ENCODE assay signal across 8 mouse cellular contexts in genomic region chr4:140957725-140958124, GRCm38 (mm10). TPM values are rescaled to one million over a fixed set of nuclear protein-coding genes. Genes with fewer than 3 reads are reported as not detected.
DNase-seq lines count a peak whose midpoint lies in the region; ATAC-seq and TF ChIP-seq lines count a peak whose summit lies in the region.

No protein-coding gene starts in this region.

- ATAC-seq in G1E (ENCODE audit: extremely low read depth, insufficient number of reproducible peaks, low FRiP score, poor library complexity, severe bottlenecking) = no peak
- peak; percentile 53 for ATAC-seq in forebrain, postnatal 0 days
- peak; percentile 18; the same call in 1 of the 2 replicates for ATAC-seq in lung, postnatal 0 days

- H3K36me3 ChIP-seq in G1E (replicated peaks) = peaks cover 3% of the 10 kb centered on the region
- H3K36me3 ChIP-seq in forebrain, postnatal 0 days (ENCODE audit: insufficient read depth) = no peaks in the 10 kb centered on the region
- no peaks in the 10 kb centered on the region for H3K36me3 ChIP-seq in lung, postnatal 0 days (ENCODE audit: insufficient read depth, low read length)

- peaks cover 24% of the 10 kb centered on the region for H3K27me3 ChIP-seq in G1E (ENCODE audit: insufficient read depth, low read length)
- H3K27me3 ChIP-seq in forebrain, postnatal 0 days (ENCODE audit: insufficient read depth, low read length) = no peaks in the 10 kb centered on the region
- H3K27me3 ChIP-seq in lung, postnatal 0 days (replicated peaks; ENCODE audit: insufficient read depth, low read length) = no peaks in the 10 kb centered on the region

- under 1% methylated on average over 13 of the region's 13 CpGs for WGBS in forebrain, postnatal 0 days
- under 1% methylated on average over 13 of the region's 13 CpGs for WGBS in lung, postnatal 0 days

- peak overlapping the region; percentile 55 for H3K9ac ChIP-seq in forebrain, postnatal 0 days
- H3K9ac ChIP-seq in lung, postnatal 0 days (replicated peaks; ENCODE audit: low read depth) = no peak overlapping the region; the same call in 1 of the 2 replicates

- H3K4me2 ChIP-seq in forebrain, postnatal 0 days (ENCODE audit: low read depth) = peak overlapping the region; percentile 76
- H3K4me2 ChIP-seq in lung, postnatal 0 days (replicated peaks; ENCODE audit: low read depth, low read length) = peak overlapping the region; percentile 63

- H3K4me1 ChIP-seq in G1E (ENCODE audit: insufficient read depth, low read depth, low read length) = peaks cover 17% of the 10 kb centered on the region
- H3K4me1 ChIP-seq in forebrain, postnatal 0 days (ENCODE audit: insufficient read depth) = peaks cover 12% of the 10 kb centered on the region
- peaks cover 11% of the 10 kb centered on the region; the same call in 1 of the 2 replicates for H3K4me1 ChIP-seq in lung, postnatal 0 days (ENCODE audit: insufficient read depth, low read depth, low read length)

- peak overlapping the region; percentile 71 for H3K27ac ChIP-seq in forebrain, postnatal 0 days (ENCODE audit: low read depth, low read length)
- no peak overlapping the region for H3K27ac ChIP-seq in lung, postnatal 0 days (ENCODE audit: low read length)

- no peak overlapping the region for H3K4me3 ChIP-seq in G1E (ENCODE audit: low read depth, low read length)
- H3K4me3 ChIP-seq in forebrain, postnatal 0 days (ENCODE audit: low read depth, low read length) = peak overlapping the region; percentile 41
- peak overlapping the region; percentile 31 for H3K4me3 ChIP-seq in lung, postnatal 0 days (ENCODE audit: low read depth, low read length)

- peak; percentile 98 for TF ChIP-seq CTCF in G1E (IDR thresholded peaks at IDR 0.05; ENCODE audit: low read depth, low read length)
- TF ChIP-seq CTCF in forebrain, postnatal 0 days (IDR thresholded peaks at IDR 0.05; ENCODE audit: low read depth) = peak; percentile 97
- TF ChIP-seq CTCF in lung, postnatal 0 days (IDR thresholded peaks at IDR 0.05) = peak; percentile 96

- peak; percentile 39 for DNase-seq in G1E (ENCODE audit: low spot score)
- DNase-seq in cerebellum, adult 8-10 months = peak; percentile 86
- peak; percentile 86 for DNase-seq in forebrain, postnatal 0 days
- DNase-seq in heart, postnatal 4 days = peak; percentile 85
- peak; percentile 73 for DNase-seq in layer of hippocampus, adult 9-10 months (ENCODE audit: low spot score)
- DNase-seq in lung, postnatal 0 days (ENCODE audit: low spot score) = peak; percentile 84
- peak; percentile 69 for DNase-seq in ovary, postnatal 14 days (ENCODE audit: low spot score)
- DNase-seq in thymus, postnatal 10 days (ENCODE audit: low spot score in 2 of 2) = peak; percentile 69 to 89

- no peak for TF ChIP-seq EP300 in lung, postnatal 0 days (IDR thresholded peaks at IDR 0.05)

- H3K9me3 ChIP-seq in G1E (replicated peaks) = no peaks in the 10 kb centered on the region
- H3K9me3 ChIP-seq in forebrain, postnatal 0 days (ENCODE audit: low read length) = no peaks in the 10 kb centered on the region
- H3K9me3 ChIP-seq in lung, postnatal 0 days (ENCODE audit: low read length) = no peaks in the 10 kb centered on the region

RNA-seq across cellular contexts. Expression of gene Sdhb, which starts 3.3 kb away (rescaled TPM):
- total RNA-seq in G1E (2014; fragmentation: Nextera tagmentation) (51.2 and 51.7 TPM in 2 replicates), G1E (2017) (100 and 103 TPM in 2 replicates)
- polyA plus RNA-seq in G1E (2012) = 105 and 142 TPM in 2 replicates
- total RNA-seq in forebrain, postnatal 0 days (2014; rRNA removed) = 254 and 308 TPM in 2 replicates
- 564 and 623 TPM in 2 replicates for polyA plus RNA-seq in forebrain, postnatal 0 days (2015; fragmentation: Nextera tagmentation; extraction: Ambion mirVana)
- 100 to 1,000 TPM; 633 to 638 TPM for total RNA-seq in heart, postnatal 4 days (2021)
- 251 and 275 TPM in 2 replicates for polyA plus RNA-seq in lung, postnatal 0 days (2015; fragmentation: Nextera tagmentation; extraction: Ambion mirVana)

RNA-seq across cellular contexts. Expression of gene Atp13a2, which starts 28.9 kb away (rescaled TPM):
- total RNA-seq in G1E (2014; fragmentation: Nextera tagmentation) (22.3 and 34.0 TPM in 2 replicates), G1E (2017) (21.4 and 26.6 TPM in 2 replicates)
- polyA plus RNA-seq in G1E (2012) = 67.7 and 124 TPM in 2 replicates
- 205 and 251 TPM in 2 replicates for total RNA-seq in forebrain, postnatal 0 days (2014; rRNA removed)
- polyA plus RNA-seq in forebrain, postnatal 0 days (2015; fragmentation: Nextera tagmentation; extraction: Ambion mirVana) = 119 and 141 TPM in 2 replicates
- total RNA-seq in heart, postnatal 4 days (2021) = 10 to 100 TPM; 22.4 to 24.3 TPM
- polyA plus RNA-seq in lung, postnatal 0 days (2015; fragmentation: Nextera tagmentation; extraction: Ambion mirVana) = 34.2 and 34.4 TPM in 2 replicates

RNA-seq across cellular contexts. Expression of gene Padi2, which starts 51.6 kb away (rescaled TPM):
- total RNA-seq in G1E (2014; fragmentation: Nextera tagmentation) (0.34 TPM in 1 of 2 replicates, not detected in the other), G1E (2017) (0.46 and 0.82 TPM in 2 replicates)
- 0.11 and 0.21 TPM in 2 replicates for polyA plus RNA-seq in G1E (2012)
- total RNA-seq in forebrain, postnatal 0 days (2014; rRNA removed) = 1.1 and 1.8 TPM in 2 replicates
- 1.2 and 1.3 TPM in 2 replicates for polyA plus RNA-seq in forebrain, postnatal 0 days (2015; fragmentation: Nextera tagmentation; extraction: Ambion mirVana)
- total RNA-seq in heart, postnatal 4 days (2021) = under 1 TPM; 0.60 to 0.83 TPM
- polyA plus RNA-seq in lung, postnatal 0 days (2015; fragmentation: Nextera tagmentation; extraction: Ambion mirVana) = 0.63 and 0.94 TPM in 2 replicates

RNA-seq across cellular contexts. Expression of gene Mfap2, which starts 52.5 kb away (rescaled TPM):
- total RNA-seq in G1E (2014; fragmentation: Nextera tagmentation) = not detected in 2 replicates
- not detected in 2 replicates for total RNA-seq in G1E (2017)
- not detected in 2 replicates for polyA plus RNA-seq in G1E (2012)
- total RNA-seq in forebrain, postnatal 0 days (2014; rRNA removed) = 22.2 and 25.1 TPM in 2 replicates
- 124 and 148 TPM in 2 replicates for polyA plus RNA-seq in forebrain, postnatal 0 days (2015; fragmentation: Nextera tagmentation; extraction: Ambion mirVana)
- 10 to 100 TPM; 63.0 to 65.1 TPM for total RNA-seq in heart, postnatal 4 days (2021)
- 398 and 422 TPM in 2 replicates for polyA plus RNA-seq in lung, postnatal 0 days (2015; fragmentation: Nextera tagmentation; extraction: Ambion mirVana)
